Mouse (Mus musculus) liver, embryonic 13.5 days (tissue): ENCODE measurements around the gene Lancl3. TPM values are rescaled to one million over a fixed set of nuclear protein-coding genes. Genes with fewer than 3 reads are reported as not detected.

Experiments used
- ATAC-seq: fragments of 200-750 bp; cut with Nextera tagmentation; 2 replicates; pipeline ENCODE4 v1.8.0; 2017; ENCODE audit warnings: low read depth, mild to moderate bottlenecking, moderate number of reproducible peaks, moderate library complexity
- DNase-seq: peaks from one replicate; pipeline ENCODE4 v3.0.0; 2022
- H3K27ac ChIP-seq: fragments of 300-500 bp; sonication (generic); 2 replicates; pipeline ENCODE4 v1.5.1; 2015; ENCODE audit warnings: moderate library complexity, mild to moderate bottlenecking, inconsistent platforms
- H3K27me3 ChIP-seq: fragments of 300-500 bp; sonication (generic); 2 replicates; pipeline ENCODE4 v1.6.1; 2015; ENCODE audit warnings: mild to moderate bottlenecking, inconsistent platforms
- H3K36me3 ChIP-seq: fragments of 300-500 bp; sonication (generic); 2 replicates; pipeline ENCODE4 v1.6.1; 2015; ENCODE audit warnings: mild to moderate bottlenecking, inconsistent platforms
- H3K4me1 ChIP-seq: fragments of 300-500 bp; sonication (generic); replicated peaks from 2 replicates; pipeline ENCODE4 v1.6.1; 2015; ENCODE audit warnings: inconsistent platforms
- H3K4me2 ChIP-seq: fragments of 300-500 bp; sonication (generic); 2 replicates; pipeline ENCODE4 v1.6.1; 2015; ENCODE audit warnings: inconsistent platforms, mild to moderate bottlenecking, moderate library complexity
- H3K4me3 ChIP-seq: fragments of 300-500 bp; sonication (generic); replicated peaks from 2 replicates; pipeline ENCODE4 v1.5.1; 2015; ENCODE audit warnings: mild to moderate bottlenecking, inconsistent platforms
- H3K9ac ChIP-seq: fragments of 300-500 bp; sonication (generic); 2 replicates; pipeline ENCODE4 v1.6.1; 2015; ENCODE audit warnings: mild to moderate bottlenecking, inconsistent platforms
- H3K9me3 ChIP-seq: fragments of 300-500 bp; sonication (generic); replicated peaks from 2 replicates; pipeline ENCODE4 v1.6.1; 2016; ENCODE audit warnings: inconsistent platforms
- WGBS: fragments of 180-500 bp; shearing (Covaris S2); methylation state at CpG from one replicate; pipeline ENCODE4 v1.1.7; 2015; ENCODE audit not compliant: insufficient replicate concordance; 5-methylcytosine and 5-hydroxymethylcytosine counted together
- polyA plus RNA-seq: library from polyadenylated mRNA; unstranded; fragments of >200 nt; fragmentation: Nextera tagmentation; extraction: Ambion mirVana; gene quantifications from 2 replicates; pipeline ENCODE4 v1.2.1, GENCODE M21; 2015

Gene Lancl3
- polyA plus RNA-seq = 0.27 and 0.31 TPM in 2 replicates

- DNase-seq = no peak
- H3K27ac ChIP-seq = no peak within 1 kb of the TSS
- ATAC-seq = no peak
Observed at GRCm38 (mm10) chrX:9199761-9200371, at the start of gene Lancl3. Lancl3 (plus strand) TSS chrX:9199902.

GRCm38 (mm10) chrX:9179011-9179410 is 20.7 kb upstream of the Lancl3 start:
- Histone ChIP-seq H3K4me1 (no peaks in the 10 kb centered on the region), H3K4me3 (no peak overlapping the region), H3K27ac (no peak overlapping the region), H3K27me3 (no peaks in the 10 kb centered on the region), H3K36me3 (no peaks in the 10 kb centered on the region), H3K9me3 (no peaks in the 10 kb centered on the region), H3K4me2 (no peak overlapping the region), H3K9ac (no peak overlapping the region)
- no peak for ATAC-seq
- no peak for DNase-seq
- WGBS = 58% methylated on average over 2 of the region's 2 CpGs

More at GRCm38 (mm10) chrX:9199761-9200371, at the start of gene Lancl3:
- Histone ChIP-seq H3K4me2 (peak within 1 kb of the TSS; percentile 66), H3K27me3 (peaks cover 29% of the 10 kb centered on the region), H3K9ac (no peak within 1 kb of the TSS), H3K36me3 (no peaks in the 10 kb centered on the region), H3K4me3 (peak within 1 kb of the TSS; percentile 47), H3K9me3 (no peaks in the 10 kb centered on the region), H3K4me1 (peaks cover 4% of the 10 kb centered on the region; the same call in 1 of the 2 replicates)
- 4% methylated on average over 38 of the region's 49 CpGs for WGBS

GRCm38 (mm10) chrX:9181570-9181969 is 18.1 kb upstream of the Lancl3 start:
- Histone ChIP-seq H3K9me3 (no peaks in the 10 kb centered on the region), H3K36me3 (no peaks in the 10 kb centered on the region), H3K4me1 (no peaks in the 10 kb centered on the region), H3K4me2 (no peak overlapping the region), H3K27ac (no peak overlapping the region), H3K4me3 (no peak overlapping the region), H3K9ac (no peak overlapping the region), H3K27me3 (no peaks in the 10 kb centered on the region)
- DNase-seq (no peak), ATAC-seq (no peak)
- WGBS = 28% methylated on average over 5 of the region's 5 CpGs

- no peaks in the 10 kb centered on the region for H3K9me3 ChIP-seq
- no peak overlapping the region for H3K27ac ChIP-seq
- H3K27me3 ChIP-seq = peaks cover 29% of the 10 kb centered on the region
- DNase-seq (peak; percentile 16), ATAC-seq (peak; percentile 26; the same call in 1 of the 2 replicates)
- no peaks in the 10 kb centered on the region for H3K36me3 ChIP-seq
- 11% methylated on average over 54 of the region's 72 CpGs for WGBS
- H3K9ac ChIP-seq = no peak overlapping the region
- H3K4me2 ChIP-seq = peak overlapping the region; percentile 66
- peak overlapping the region; percentile 47 for H3K4me3 ChIP-seq
- H3K4me1 ChIP-seq = peaks cover 4% of the 10 kb centered on the region; the same call in 1 of the 2 replicates
Observed at GRCm38 (mm10) chrX:9200380-9200917, 747 bp downstream of the Lancl3 start.

- H3K36me3 ChIP-seq = no peaks in the 10 kb centered on the region
- H3K4me3 ChIP-seq = no peak overlapping the region
- no peak overlapping the region for H3K4me2 ChIP-seq
- ATAC-seq (no peak), DNase-seq (no peak)
- H3K9me3 ChIP-seq = no peaks in the 10 kb centered on the region
- H3K9ac ChIP-seq = no peak overlapping the region
- 78% methylated on average over 2 of the region's 2 CpGs for WGBS
- peaks cover 4% of the 10 kb centered on the region; the same call in 1 of the 2 replicates for H3K4me1 ChIP-seq
- no peak overlapping the region for H3K27ac ChIP-seq
- peaks cover 29% of the 10 kb centered on the region for H3K27me3 ChIP-seq
Observed at GRCm38 (mm10) chrX:9201954-9202353, 2.3 kb downstream of the Lancl3 start.

- Histone ChIP-seq H3K9ac (no peak overlapping the region), H3K9me3 (no peaks in the 10 kb centered on the region), H3K4me2 (no peak overlapping the region), H3K27ac (no peak overlapping the region), H3K4me1 (peaks cover 4% of the 10 kb centered on the region; the same call in 1 of the 2 replicates), H3K36me3 (no peaks in the 10 kb centered on the region), H3K4me3 (no peak overlapping the region), H3K27me3 (peaks cover 27% of the 10 kb centered on the region)
- WGBS = 63% methylated on average over 7 of the region's 7 CpGs
- ATAC-seq = no peak
- DNase-seq = no peak
Observed at GRCm38 (mm10) chrX:9202781-9203405, 3.2 kb downstream of the Lancl3 start.

GRCm38 (mm10) chrX:9205121-9205520 is 5.4 kb downstream of the Lancl3 start:
- no peak for DNase-seq
- WGBS = 42% methylated on average over 2 of the region's 2 CpGs
- no peaks in the 10 kb centered on the region for H3K36me3 ChIP-seq

GRCm38 (mm10) chrX:9216244-9216643 is 16.5 kb downstream of the Lancl3 start:
- Histone ChIP-seq H3K4me1 (no peaks in the 10 kb centered on the region), H3K4me2 (no peak overlapping the region), H3K9me3 (no peaks in the 10 kb centered on the region), H3K36me3 (no peaks in the 10 kb centered on the region), H3K27ac (no peak overlapping the region), H3K27me3 (no peaks in the 10 kb centered on the region), H3K4me3 (no peak overlapping the region), H3K9ac (no peak overlapping the region)
- WGBS = 69% methylated on average over 2 of the region's 2 CpGs
- DNase-seq (peak; percentile 22), ATAC-seq (no peak)

More at GRCm38 (mm10) chrX:9205121-9205520, 5.4 kb downstream of the Lancl3 start:
- H3K4me1 ChIP-seq = peaks cover 3% of the 10 kb centered on the region; the same call in 1 of the 2 replicates
- H3K9ac ChIP-seq = no peak overlapping the region
- H3K4me3 ChIP-seq = no peak overlapping the region
- no peak for ATAC-seq
- no peak overlapping the region for H3K4me2 ChIP-seq
- H3K9me3 ChIP-seq = no peaks in the 10 kb centered on the region
- peaks cover 6% of the 10 kb centered on the region for H3K27me3 ChIP-seq
- H3K27ac ChIP-seq = no peak overlapping the region

GRCm38 (mm10) chrX:9219570-9219969 is 19.9 kb downstream of the Lancl3 start:
- Histone ChIP-seq H3K27ac (no peak overlapping the region), H3K4me2 (no peak overlapping the region), H3K4me1 (peaks cover 5% of the 10 kb centered on the region; the same call in 1 of the 2 replicates), H3K9me3 (no peaks in the 10 kb centered on the region), H3K9ac (no peak overlapping the region), H3K27me3 (no peaks in the 10 kb centered on the region), H3K4me3 (no peak overlapping the region), H3K36me3 (no peaks in the 10 kb centered on the region)
- ATAC-seq (no peak), DNase-seq (no peak)
- 81% methylated on average over 3 of the region's 3 CpGs for WGBS

- no peak overlapping the region for H3K4me2 ChIP-seq
- no peak overlapping the region for H3K4me3 ChIP-seq
- H3K27ac ChIP-seq = no peak overlapping the region
- no peaks in the 10 kb centered on the region for H3K36me3 ChIP-seq
- ATAC-seq = 0 out of 2 replicates have a peak, but pooled peaks have one; percentile 43
- peak; percentile 39 for DNase-seq
- peaks cover 7% of the 10 kb centered on the region; the same call in 1 of the 2 replicates for H3K4me1 ChIP-seq
- H3K9me3 ChIP-seq = no peaks in the 10 kb centered on the region
- H3K27me3 ChIP-seq = no peaks in the 10 kb centered on the region
- WGBS = 24% methylated on average over 6 of the region's 6 CpGs
- H3K9ac ChIP-seq = no peak overlapping the region
Observed at GRCm38 (mm10) chrX:9221206-9221605, 21.5 kb downstream of the Lancl3 start.

GRCm38 (mm10) chrX:9221736-9222135 is 22.0 kb downstream of the Lancl3 start:
- no peak overlapping the region for H3K9ac ChIP-seq
- no peak overlapping the region for H3K27ac ChIP-seq
- H3K36me3 ChIP-seq = no peaks in the 10 kb centered on the region
- DNase-seq (no peak), ATAC-seq (no peak)
- no peaks in the 10 kb centered on the region for H3K9me3 ChIP-seq
- peaks cover 7% of the 10 kb centered on the region; the same call in 1 of the 2 replicates for H3K4me1 ChIP-seq
- 80% methylated on average over 4 of the region's 4 CpGs for WGBS
- H3K4me3 ChIP-seq = no peak overlapping the region
- no peaks in the 10 kb centered on the region for H3K27me3 ChIP-seq
- H3K4me2 ChIP-seq = no peak overlapping the region
